In genomic region chr1:133656811-133657210, GRCm38 (mm10) we compare ENCODE assay signal across 21 mouse cellular contexts. TPM values are rescaled to one million over a fixed set of nuclear protein-coding genes. Genes with fewer than 3 reads are reported as not detected.
DNase-seq lines count a peak whose midpoint lies in the region; ATAC-seq and TF ChIP-seq lines count a peak whose summit lies in the region.
"Had no signal": no experiment of that assay in that cellular context is flagged by ENCODE, and none has a peak within 500 bp of the region (broad histone marks: within the 10 kb centered on the region; RNA-seq: fewer than 3 reads in every experiment).

No protein-coding gene starts in this region.

- H3K27ac ChIP-seq in embryonic facial prominence, embryonic 12.5 days, result 0 out of 2 replicates have a peak overlapping the region, but pooled peaks have one; percentile 36
- no peak overlapping the region for H3K27ac ChIP-seq in embryonic facial prominence, embryonic 10.5 days (replicated peaks)
- H3K27ac ChIP-seq in intestine, embryonic 14.5 days (ENCODE audit: low read depth), result no peak overlapping the region
- no peak overlapping the region for H3K27ac ChIP-seq in intestine, postnatal 0 days (ENCODE audit: low read depth, low read length)
- no peak overlapping the region for H3K27ac ChIP-seq in midbrain, embryonic 13.5 days
- H3K27ac ChIP-seq in midbrain, postnatal 0 days (ENCODE audit: low read depth, low read length), result no peak overlapping the region
- no peak overlapping the region for H3K27ac ChIP-seq in left cerebral cortex, adult 2 months
- H3K27ac ChIP-seq in kidney, adult 2 months (ENCODE audit: insufficient read depth, low read depth, low read length), result no peak overlapping the region
- H3K27ac ChIP-seq: stomach, embryonic 15.5 days had no signal

- intact Hi-C loops in left cerebral cortex, adult 2 months (cut with DNase I), result no loop called here

- H3K9me3 ChIP-seq in embryonic facial prominence, embryonic 12.5 days, result no peaks in the 10 kb centered on the region
- H3K9me3 ChIP-seq in embryonic facial prominence, embryonic 10.5 days, result no peaks in the 10 kb centered on the region
- H3K9me3 ChIP-seq in intestine, embryonic 14.5 days (ENCODE audit: control insufficient read depth, low read length), result no peaks in the 10 kb centered on the region
- no peaks in the 10 kb centered on the region for H3K9me3 ChIP-seq in intestine, postnatal 0 days (ENCODE audit: control insufficient read depth)
- no peaks in the 10 kb centered on the region for H3K9me3 ChIP-seq in midbrain, embryonic 13.5 days
- no peaks in the 10 kb centered on the region for H3K9me3 ChIP-seq in midbrain, postnatal 0 days (ENCODE audit: low read length)
- H3K9me3 ChIP-seq: stomach, embryonic 15.5 days had no signal

- no peak overlapping the region for H3K4me2 ChIP-seq in embryonic facial prominence, embryonic 12.5 days (replicated peaks)
- H3K4me2 ChIP-seq in intestine, embryonic 14.5 days (ENCODE audit: low read length), result 0 out of 2 replicates have a peak overlapping the region, but pooled peaks have one; percentile 11
- H3K4me2 ChIP-seq in intestine, postnatal 0 days (replicated peaks; ENCODE audit: low read depth), result no peak overlapping the region
- no peak overlapping the region for H3K4me2 ChIP-seq in midbrain, embryonic 13.5 days (replicated peaks)
- H3K4me2 ChIP-seq in midbrain, postnatal 0 days (ENCODE audit: low read depth, low read length, poor library complexity, severe bottlenecking), result no peak overlapping the region
- H3K4me2 ChIP-seq: stomach, embryonic 15.5 days had no signal

- no peak for DNase-seq in embryonic facial prominence, embryonic 10.5 days (ENCODE audit: low spot score)
- DNase-seq in intestine, embryonic 14.5 days (ENCODE audit: low spot score), result no peak
- no peak for DNase-seq in midbrain, postnatal 0 days (ENCODE audit: low spot score)
- DNase-seq in left cerebral cortex, adult 2 months (ENCODE audit: extremely low spot score in 1 of 2, low spot score in 2 of 2), result no peak
- no peak for DNase-seq in kidney, adult 2 months
- DNase-seq: adrenal gland, postnatal 10 days; kidney, postnatal 14 days; lung, postnatal 36 days; midbrain, embryonic 14.5 days; thymus, postnatal 36 days had no signal

- no peak for TF ChIP-seq CTCF in intestine, postnatal 0 days (IDR thresholded peaks at IDR 0.05; ENCODE audit: low read depth)
- TF ChIP-seq CTCF in midbrain, postnatal 0 days (IDR thresholded peaks at IDR 0.05), result no peak
- no peak for TF ChIP-seq CTCF in left cerebral cortex, adult 2 months (IDR thresholded peaks at IDR 0.05)
- TF ChIP-seq CTCF in kidney, adult 2 months (conservative IDR thresholded peaks at IDR 0.05; ENCODE audit: insufficient read depth, insufficient read length, low read depth, low read length), result no peak

- no peak for TF ChIP-seq POLR2A in kidney, adult 2 months (IDR thresholded peaks at IDR 0.05; ENCODE audit: low read depth, low read length)

- no peak overlapping the region for H3K9ac ChIP-seq in embryonic facial prominence, embryonic 12.5 days
- H3K9ac ChIP-seq in intestine, embryonic 14.5 days (ENCODE audit: low read length), result no peak overlapping the region
- H3K9ac ChIP-seq in intestine, postnatal 0 days (ENCODE audit: low read depth, low read length), result no peak overlapping the region
- H3K9ac ChIP-seq in midbrain, embryonic 13.5 days (replicated peaks), result peak overlapping the region; percentile 20; the same call in 1 of the 2 replicates
- no peak overlapping the region for H3K9ac ChIP-seq in midbrain, postnatal 0 days (replicated peaks; ENCODE audit: low read length, poor library complexity, severe bottlenecking)
- H3K9ac ChIP-seq: stomach, embryonic 15.5 days had no signal

- ATAC-seq in embryonic facial prominence, embryonic 12.5 days (ENCODE audit: insufficient number of reproducible peaks, insufficient read depth, low FRiP score, low TSS enrichment), result no peak
- ATAC-seq in intestine, embryonic 14.5 days (replicated peaks; ENCODE audit: low FRiP score, low TSS enrichment, low read depth), result no peak
- no peak for ATAC-seq in intestine, postnatal 0 days
- no peak for ATAC-seq in midbrain, embryonic 13.5 days
- ATAC-seq in midbrain, postnatal 0 days (ENCODE audit: low FRiP score), result no peak
- ATAC-seq: forebrain, embryonic 14.5 days had no signal

- H3K4me1 ChIP-seq in embryonic facial prominence, embryonic 12.5 days, result peaks cover 33% of the 10 kb centered on the region
- peaks cover 31% of the 10 kb centered on the region for H3K4me1 ChIP-seq in embryonic facial prominence, embryonic 10.5 days
- H3K4me1 ChIP-seq in intestine, embryonic 14.5 days (replicated peaks; ENCODE audit: control insufficient read depth, insufficient read depth, low read length), result peaks cover 33% of the 10 kb centered on the region
- H3K4me1 ChIP-seq in intestine, postnatal 0 days (replicated peaks; ENCODE audit: control insufficient read depth, insufficient read depth, low read length), result peaks cover 12% of the 10 kb centered on the region; the same call in 1 of the 2 replicates
- H3K4me1 ChIP-seq in midbrain, embryonic 13.5 days (replicated peaks), result peaks cover 53% of the 10 kb centered on the region
- H3K4me1 ChIP-seq in midbrain, postnatal 0 days (ENCODE audit: insufficient read depth, low read length), result peaks cover 10% of the 10 kb centered on the region; the same call in 1 of the 2 replicates
- H3K4me1 ChIP-seq in kidney, adult 2 months (ENCODE audit: control insufficient read depth, insufficient read depth, low read length), result peaks cover 19% of the 10 kb centered on the region; the same call in 1 of the 2 replicates

- no peak overlapping the region for H3K4me3 ChIP-seq in embryonic facial prominence, embryonic 12.5 days
- no peak overlapping the region for H3K4me3 ChIP-seq in embryonic facial prominence, embryonic 10.5 days
- no peak overlapping the region for H3K4me3 ChIP-seq in intestine, embryonic 14.5 days (ENCODE audit: low read depth, low read length)
- H3K4me3 ChIP-seq in intestine, postnatal 0 days (ENCODE audit: low read depth, low read length), result no peak overlapping the region
- no peak overlapping the region for H3K4me3 ChIP-seq in midbrain, embryonic 13.5 days (replicated peaks)
- H3K4me3 ChIP-seq in midbrain, postnatal 0 days (ENCODE audit: low read depth, low read length), result no peak overlapping the region
- H3K4me3 ChIP-seq in left cerebral cortex, adult 2 months, result no peak overlapping the region
- no peak overlapping the region for H3K4me3 ChIP-seq in kidney, adult 2 months (ENCODE audit: insufficient read depth, low read depth, low read length)
- H3K4me3 ChIP-seq: stomach, embryonic 15.5 days had no signal

- H3K36me3 ChIP-seq in embryonic facial prominence, embryonic 12.5 days, result peaks cover 27% of the 10 kb centered on the region
- peaks cover 70% of the 10 kb centered on the region for H3K36me3 ChIP-seq in embryonic facial prominence, embryonic 10.5 days (replicated peaks)
- peaks cover 51% of the 10 kb centered on the region for H3K36me3 ChIP-seq in intestine, embryonic 14.5 days (ENCODE audit: control insufficient read depth, insufficient read depth, low read length)
- peaks cover 17% of the 10 kb centered on the region for H3K36me3 ChIP-seq in intestine, postnatal 0 days (ENCODE audit: control insufficient read depth, insufficient read depth)
- H3K36me3 ChIP-seq in midbrain, embryonic 13.5 days, result peaks cover 17% of the 10 kb centered on the region
- peaks cover 3% of the 10 kb centered on the region; the same call in 1 of the 2 replicates for H3K36me3 ChIP-seq in midbrain, postnatal 0 days (ENCODE audit: insufficient read depth, low read length)
- H3K36me3 ChIP-seq in kidney, adult 2 months (ENCODE audit: control insufficient read depth, insufficient read depth, low read length), result peaks cover 3% of the 10 kb centered on the region; the same call in 1 of the 2 replicates

- WGBS in embryonic facial prominence, embryonic 12.5 days, result 70% methylated on average over 5 of the region's 5 CpGs
- WGBS in embryonic facial prominence, embryonic 10.5 days, result 79% methylated on average over 5 of the region's 5 CpGs
- 42% methylated on average over 5 of the region's 5 CpGs for WGBS in intestine, embryonic 14.5 days
- 60% methylated on average over 5 of the region's 5 CpGs for WGBS in intestine, postnatal 0 days
- 79% methylated on average over 5 of the region's 5 CpGs for WGBS in midbrain, embryonic 13.5 days
- WGBS in midbrain, postnatal 0 days, result 80% methylated on average over 5 of the region's 5 CpGs
- WGBS in kidney, adult 2 months, result 48% methylated on average over 5 of the region's 5 CpGs

- no peaks in the 10 kb centered on the region for H3K27me3 ChIP-seq in embryonic facial prominence, embryonic 12.5 days
- no peaks in the 10 kb centered on the region for H3K27me3 ChIP-seq in embryonic facial prominence, embryonic 10.5 days (replicated peaks; ENCODE audit: low read depth, poor library complexity, severe bottlenecking)
- no peaks in the 10 kb centered on the region for H3K27me3 ChIP-seq in intestine, embryonic 14.5 days (replicated peaks; ENCODE audit: control insufficient read depth, insufficient read depth, low read length)
- no peaks in the 10 kb centered on the region for H3K27me3 ChIP-seq in intestine, postnatal 0 days (replicated peaks; ENCODE audit: control insufficient read depth, insufficient read depth, low read length)
- H3K27me3 ChIP-seq in midbrain, embryonic 13.5 days, result no peaks in the 10 kb centered on the region
- no peaks in the 10 kb centered on the region for H3K27me3 ChIP-seq in midbrain, postnatal 0 days (ENCODE audit: insufficient read depth, low read length)
- no peaks in the 10 kb centered on the region for H3K27me3 ChIP-seq in kidney, adult 2 months (replicated peaks; ENCODE audit: control insufficient read depth, insufficient read depth, low read length)
- H3K27me3 ChIP-seq: stomach, embryonic 15.5 days had no signal

RNA-seq across cellular contexts. Expression of gene Zbed6, which starts 3.9 kb away (rescaled TPM):
- polyA plus RNA-seq in embryonic facial prominence, embryonic 12.5 days (2016; fragmentation: Nextera tagmentation; extraction: Ambion mirVana), result not detected in 2 replicates
- not detected in 2 replicates for polyA plus RNA-seq in embryonic facial prominence, embryonic 10.5 days (2016; fragmentation: Nextera tagmentation; extraction: Ambion mirVana)
- not detected in 2 replicates for polyA plus RNA-seq in intestine, embryonic 14.5 days (2014; fragmentation: Nextera tagmentation; extraction: Ambion mirVana)
- 0.90 and 0.93 TPM in 2 replicates for polyA plus RNA-seq in intestine, postnatal 0 days (2015; fragmentation: Nextera tagmentation; extraction: Ambion mirVana)
- polyA plus RNA-seq in midbrain, embryonic 13.5 days (2015; fragmentation: Nextera tagmentation; extraction: Ambion mirVana), result not detected in 2 replicates
- total RNA-seq in midbrain, postnatal 0 days (2014; rRNA removed), result 6.6 and 9.4 TPM in 2 replicates
- polyA plus RNA-seq in midbrain, postnatal 0 days (2015; fragmentation: Nextera tagmentation; extraction: Ambion mirVana), result 0.23 TPM in 1 of 2 replicates, not detected in the other
- total RNA-seq in left cerebral cortex, adult 2 months (2021), result 1 to 10 TPM; 6.3 to 7.1 TPM
- 2.2 and 2.5 TPM in 2 replicates for polyA plus RNA-seq in kidney, adult 2 months (2012; rRNA removed)
- polyA plus RNA-seq: embryonic facial prominence, embryonic 11.5 days; forebrain, embryonic 14.5 days; heart, postnatal 0 days; limb, embryonic 11.5 days; midbrain, embryonic 14.5 days; neural tube, embryonic 11.5 days; stomach, embryonic 15.5 days had no signal

RNA-seq across cellular contexts. Expression of gene Gm38394, which starts 4.3 kb away (rescaled TPM):
- polyA plus RNA-seq in embryonic facial prominence, embryonic 12.5 days (2016; fragmentation: Nextera tagmentation; extraction: Ambion mirVana), result 8.1 and 8.3 TPM in 2 replicates
- polyA plus RNA-seq in embryonic facial prominence, embryonic 10.5 days (2016; fragmentation: Nextera tagmentation; extraction: Ambion mirVana), result 5.0 and 6.3 TPM in 2 replicates
- 11.7 and 11.9 TPM in 2 replicates for polyA plus RNA-seq in intestine, embryonic 14.5 days (2014; fragmentation: Nextera tagmentation; extraction: Ambion mirVana)
- 1.9 and 2.5 TPM in 2 replicates for polyA plus RNA-seq in intestine, postnatal 0 days (2015; fragmentation: Nextera tagmentation; extraction: Ambion mirVana)
- 3.5 TPM in 2 replicates for polyA plus RNA-seq in midbrain, embryonic 13.5 days (2015; fragmentation: Nextera tagmentation; extraction: Ambion mirVana)
- total RNA-seq in midbrain, postnatal 0 days (2014; rRNA removed), result 6.0 and 7.6 TPM in 2 replicates
- polyA plus RNA-seq in midbrain, postnatal 0 days (2015; fragmentation: Nextera tagmentation; extraction: Ambion mirVana), result 1.3 and 1.6 TPM in 2 replicates
- total RNA-seq in left cerebral cortex, adult 2 months (2021), result 10 to 100 TPM; 30.9 to 33.7 TPM
- 2.1 and 2.2 TPM in 2 replicates for polyA plus RNA-seq in kidney, adult 2 months (2012; rRNA removed)

RNA-seq across cellular contexts. Expression of gene Lax1, which starts 33.1 kb away (rescaled TPM):
- 0.71 and 1.3 TPM in 2 replicates for polyA plus RNA-seq in embryonic facial prominence, embryonic 12.5 days (2016; fragmentation: Nextera tagmentation; extraction: Ambion mirVana)
- polyA plus RNA-seq in embryonic facial prominence, embryonic 10.5 days (2016; fragmentation: Nextera tagmentation; extraction: Ambion mirVana), result 0.16 and 0.39 TPM in 2 replicates
- 0.45 and 0.89 TPM in 2 replicates for polyA plus RNA-seq in intestine, embryonic 14.5 days (2014; fragmentation: Nextera tagmentation; extraction: Ambion mirVana)
- polyA plus RNA-seq in intestine, postnatal 0 days (2015; fragmentation: Nextera tagmentation; extraction: Ambion mirVana), result 0.38 and 0.47 TPM in 2 replicates
- 0.07 TPM in 1 of 2 replicates, not detected in the other for polyA plus RNA-seq in midbrain, embryonic 13.5 days (2015; fragmentation: Nextera tagmentation; extraction: Ambion mirVana)
- 0.09 TPM in 1 of 2 replicates, not detected in the other for total RNA-seq in midbrain, postnatal 0 days (2014; rRNA removed)
- polyA plus RNA-seq in midbrain, postnatal 0 days (2015; fragmentation: Nextera tagmentation; extraction: Ambion mirVana), result 0.09 TPM in 1 of 2 replicates, not detected in the other
- total RNA-seq in left cerebral cortex, adult 2 months (2021), result under 1 TPM in 1 of 2 experiments, not detected in 1; 0.65 TPM
- 0.34 and 1.8 TPM in 2 replicates for polyA plus RNA-seq in kidney, adult 2 months (2012; rRNA removed)
- total RNA-seq: gastrocnemius, adult 18-20 months; layer of hippocampus, postnatal 14 days had no signal
- polyA plus RNA-seq: forebrain, embryonic 14.5 days; midbrain, embryonic 14.5 days had no signal

RNA-seq across cellular contexts. Expression of gene Snrpe, which starts 46.7 kb away (rescaled TPM):
- polyA plus RNA-seq in embryonic facial prominence, embryonic 12.5 days (2016; fragmentation: Nextera tagmentation; extraction: Ambion mirVana), result 701 and 762 TPM in 2 replicates
- 907 and 930 TPM in 2 replicates for polyA plus RNA-seq in embryonic facial prominence, embryonic 10.5 days (2016; fragmentation: Nextera tagmentation; extraction: Ambion mirVana)
- 765 and 782 TPM in 2 replicates for polyA plus RNA-seq in intestine, embryonic 14.5 days (2014; fragmentation: Nextera tagmentation; extraction: Ambion mirVana)
- 348 and 361 TPM in 2 replicates for polyA plus RNA-seq in intestine, postnatal 0 days (2015; fragmentation: Nextera tagmentation; extraction: Ambion mirVana)
- 700 and 723 TPM in 2 replicates for polyA plus RNA-seq in midbrain, embryonic 13.5 days (2015; fragmentation: Nextera tagmentation; extraction: Ambion mirVana)
- total RNA-seq in midbrain, postnatal 0 days (2014; rRNA removed), result 89.9 and 123 TPM in 2 replicates
- 349 and 362 TPM in 2 replicates for polyA plus RNA-seq in midbrain, postnatal 0 days (2015; fragmentation: Nextera tagmentation; extraction: Ambion mirVana)
- total RNA-seq in left cerebral cortex, adult 2 months (2021), result 10 to 100 TPM; 58.3 to 70.2 TPM
- 29.2 and 48.6 TPM in 2 replicates for polyA plus RNA-seq in kidney, adult 2 months (2012; rRNA removed)
